Mouse (Mus musculus) spleen, adult 2 months (tissue): ENCODE results near the gene Adam33.

ENCODE experiments used
- CTCF ChIP-seq: fragments of 200-500 bp; IDR thresholded peaks from 2 replicates; pipeline ENCODE4 v1.5.1; 2011; ENCODE audit warnings: mild to moderate bottlenecking, inconsistent platforms; ENCODE audit not compliant: insufficient read depth, insufficient read length, insufficient replicate concordance; ENCODE audit errors: extremely low read depth
- POLR2A ChIP-seq: fragments of 200-500 bp; IDR thresholded peaks from 2 replicates; pipeline ENCODE4 v1.6.1; 2011; ENCODE audit warnings: low read depth, low read length, inconsistent platforms

DNA sequence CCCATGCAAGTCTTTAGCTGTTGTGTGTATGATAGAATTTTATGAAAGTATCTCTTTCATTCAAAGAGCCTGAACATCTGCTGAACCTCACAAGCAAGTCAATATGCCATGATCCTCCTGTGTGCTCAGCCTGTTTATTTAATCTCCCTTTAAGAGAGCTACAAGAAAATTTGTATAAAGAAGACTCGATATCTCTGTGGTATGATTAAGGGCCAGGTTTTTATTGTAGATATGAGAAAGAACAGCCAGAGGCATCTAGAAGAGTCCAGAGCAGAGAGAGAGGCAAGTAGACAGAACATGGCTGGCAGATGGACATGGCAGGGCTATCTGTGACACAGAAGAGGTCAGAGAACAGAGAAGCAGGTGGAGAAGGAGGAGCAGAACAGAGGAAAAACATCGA is 17.6 kb downstream of the Adam33 start:
- TF ChIP-seq CTCF: no peak
- TF ChIP-seq POLR2A: no peak
